Mouse (Mus musculus) thymus, adult 2 months (tissue): ENCODE data around the gene Stx19. TPM values are rescaled to one million over a fixed set of nuclear protein-coding genes. Genes with fewer than 3 reads are reported as not detected.
A peak's percentile ranks its signal among the peaks of the same experiment; 100 is the strongest.

Source experiments
- DNase-seq: peaks from one replicate; pipeline ENCODE4 v3.0.0; 2021
- H3K27ac ChIP-seq: fragments of 200-500 bp; 2 replicates; pipeline ENCODE4 v1.5.1; 2012; ENCODE audit warnings: low read length, control low read depth; ENCODE audit not compliant: control insufficient read depth, insufficient read depth
- H3K27me3 ChIP-seq: fragments of 200-500 bp; 2 replicates; pipeline ENCODE4 v1.6.1; 2012; ENCODE audit warnings: mild to moderate bottlenecking, low read length, moderate library complexity, mixed read lengths; ENCODE audit not compliant: control insufficient read depth, insufficient read depth
- H3K36me3 ChIP-seq: fragments of 200-500 bp; 2 replicates; pipeline ENCODE4 v1.6.1; 2012; ENCODE audit warnings: mild to moderate bottlenecking, low read length, moderate library complexity; ENCODE audit not compliant: control insufficient read depth, insufficient read depth
- H3K4me1 ChIP-seq: fragments of 200-500 bp; replicated peaks from 2 replicates; pipeline ENCODE4 v1.6.1; 2012; ENCODE audit warnings: low read length; ENCODE audit not compliant: control insufficient read depth, insufficient read depth
- H3K4me3 ChIP-seq: fragments of 200-500 bp; 2 replicates; pipeline ENCODE4 v1.5.1; 2012; ENCODE audit warnings: mild to moderate bottlenecking, low read length, control low read depth, moderate library complexity; ENCODE audit not compliant: control insufficient read depth, insufficient read depth
- CTCF ChIP-seq: fragments of 200-500 bp; IDR thresholded peaks from 2 replicates; pipeline ENCODE4 v1.5.1; 2012; ENCODE audit warnings: mild to moderate bottlenecking, control low read depth, low read length, moderate library complexity, borderline replicate concordance; ENCODE audit not compliant: control insufficient read depth, poor library complexity, insufficient read depth; ENCODE audit errors: extremely low read depth
- POLR2A ChIP-seq: fragments of 200-500 bp; IDR thresholded peaks from 2 replicates; pipeline ENCODE4 v1.6.1; 2012; ENCODE audit warnings: mild to moderate bottlenecking, low read length, control low read depth, moderate library complexity; ENCODE audit not compliant: control insufficient read depth, poor library complexity, insufficient read depth; ENCODE audit errors: extremely low read depth
- WGBS: fragments of 180-500 bp; shearing (Covaris S2); methylation state at CpG from one replicate; pipeline ENCODE4 v1.1.7; 2018; 5-methylcytosine and 5-hydroxymethylcytosine counted together
- polyA plus RNA-seq: library from polyadenylated mRNA; depleted of rRNA; stranded (reverse); fragments of >200 nt; gene quantifications from 2 replicates; pipeline ENCODE4 v1.2.3, GENCODE M21; 2012

Gene Stx19
- polyA plus RNA-seq, 1 experiment: not detected

DNA sequence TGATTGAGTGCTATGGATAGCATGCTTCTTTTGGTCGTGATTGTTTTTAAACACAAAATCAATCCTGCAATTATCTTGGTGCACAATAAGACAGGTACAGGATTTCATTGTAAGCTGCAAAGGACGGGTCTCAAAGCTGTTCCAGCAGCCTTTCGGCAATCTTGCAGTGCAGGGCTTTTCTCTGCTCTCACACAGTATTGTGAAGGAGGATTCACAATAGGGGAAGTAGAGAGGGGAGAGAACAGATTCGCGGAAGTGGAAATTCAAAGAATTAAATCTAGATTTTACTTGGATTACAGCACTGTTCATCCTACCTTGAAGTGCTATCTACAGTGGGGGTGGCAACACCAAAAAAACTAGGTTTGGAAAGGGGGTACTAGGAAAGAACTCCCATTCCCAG, 686 bp upstream of the Stx19 start:
- Histone ChIP-seq H3K4me3 (no peak overlapping the region), H3K4me1 (no peaks in the 10 kb centered on the region; the same call in 1 of the 2 replicates), H3K36me3 (no peaks in the 10 kb centered on the region), H3K27me3 (no peaks in the 10 kb centered on the region), H3K27ac (no peak overlapping the region)
- DNase-seq: no peak
- TF ChIP-seq POLR2A: no peak
- TF ChIP-seq CTCF: no peak
- WGBS: 95% methylated on average over 5 of the region's 5 CpGs

DNA sequence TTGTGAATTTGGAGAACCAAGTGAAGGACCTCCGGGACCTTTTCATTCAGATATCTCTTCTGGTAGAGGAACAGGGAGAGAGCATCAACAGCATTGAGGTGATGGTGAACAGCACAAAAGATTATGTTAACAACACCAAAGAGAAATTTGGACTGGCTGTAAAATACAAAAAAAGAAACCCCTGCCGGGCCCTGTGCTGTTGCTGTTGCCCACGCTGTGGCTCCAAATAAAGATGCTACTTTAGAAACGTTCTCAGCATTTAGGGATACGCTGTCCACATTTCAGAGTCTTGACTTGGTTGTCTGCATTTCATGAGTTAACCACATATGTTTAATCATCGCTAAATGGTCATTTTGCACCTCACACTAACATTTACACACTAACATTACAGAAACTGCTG, 8.0 kb downstream of the Stx19 start:
- DNase-seq: no peak
- Histone ChIP-seq H3K4me3 (no peak overlapping the region), H3K36me3 (no peaks in the 10 kb centered on the region), H3K27ac (no peak overlapping the region), H3K27me3 (no peaks in the 10 kb centered on the region), H3K4me1 (no peaks in the 10 kb centered on the region)
- 97% methylated on average over 6 of the region's 6 CpGs for WGBS
- TF ChIP-seq CTCF (no peak), POLR2A (no peak)

DNA sequence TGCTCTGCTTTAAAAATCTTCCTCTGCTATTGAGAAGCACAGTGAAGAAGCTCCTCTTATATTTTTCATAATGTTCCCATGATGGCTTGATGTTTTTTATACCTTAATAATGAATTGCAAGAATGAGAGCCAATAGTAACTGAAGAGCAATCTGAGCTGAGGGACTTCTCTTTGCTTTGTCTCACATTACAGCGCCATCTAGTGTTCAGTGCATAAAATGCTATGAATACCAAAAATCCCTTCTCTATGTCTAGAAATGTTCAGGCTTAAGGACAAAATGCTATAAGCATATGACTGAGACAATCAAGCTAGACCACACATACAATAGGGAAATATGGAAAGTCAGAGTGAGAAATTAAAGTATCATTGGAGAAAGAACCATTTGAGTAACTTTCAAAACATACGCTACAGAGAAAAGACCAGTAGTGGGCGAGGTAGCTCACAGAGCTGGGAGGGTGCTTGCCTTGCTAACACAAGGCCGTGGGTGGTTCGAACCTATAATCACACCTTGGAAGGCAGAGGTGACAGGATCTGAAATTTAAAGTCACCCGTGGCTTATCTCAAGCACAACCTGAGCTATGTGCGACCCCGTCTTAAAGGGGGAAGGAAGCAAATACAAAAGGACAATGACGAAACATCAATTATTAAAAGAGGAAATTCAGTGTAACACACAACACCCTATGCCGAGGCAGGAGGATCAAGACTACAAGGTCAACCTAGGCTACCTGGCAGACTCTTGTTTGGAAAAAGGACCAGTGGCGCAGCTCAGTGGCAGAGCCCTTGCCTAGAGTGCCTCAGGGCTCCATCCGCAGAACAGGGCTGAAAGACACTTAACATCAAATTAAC, 11.9 kb downstream of the Stx19 start:
- DNase-seq: no peak
- TF ChIP-seq CTCF (no peak), POLR2A (no peak)
- Histone ChIP-seq H3K27me3 (no peaks in the 10 kb centered on the region), H3K4me1 (no peaks in the 10 kb centered on the region), H3K27ac (no peak overlapping the region), H3K36me3 (no peaks in the 10 kb centered on the region), H3K4me3 (no peak overlapping the region)
- WGBS: 70% methylated on average over 12 of the region's 12 CpGs

DNA sequence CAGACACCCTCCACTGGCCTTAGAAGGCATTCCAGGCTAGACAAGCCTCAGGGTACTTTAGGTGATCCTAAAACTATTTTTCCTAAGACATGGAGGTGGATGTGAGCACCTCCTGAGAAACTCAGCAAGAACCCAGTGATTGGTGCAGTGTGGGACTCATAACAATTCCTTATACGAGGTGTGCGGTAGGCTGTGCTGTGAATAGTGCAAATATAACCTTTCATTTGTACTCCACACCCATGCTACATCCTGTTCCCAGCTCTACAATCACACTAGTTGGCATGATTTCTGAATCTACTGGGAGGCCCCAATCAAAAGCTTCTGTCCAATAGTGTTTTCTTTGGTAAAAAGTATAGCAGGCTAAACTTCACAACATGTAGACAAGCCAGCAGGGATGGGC, 17.6 kb downstream of the Stx19 start:
- WGBS: 89% methylated on average over 2 of the region's 2 CpGs
- Histone ChIP-seq H3K4me1 (no peaks in the 10 kb centered on the region), H3K27ac (no peak overlapping the region), H3K36me3 (no peaks in the 10 kb centered on the region), H3K27me3 (no peaks in the 10 kb centered on the region), H3K4me3 (no peak overlapping the region)
- TF ChIP-seq POLR2A (no peak), CTCF (no peak)
- DNase-seq: no peak

DNA sequence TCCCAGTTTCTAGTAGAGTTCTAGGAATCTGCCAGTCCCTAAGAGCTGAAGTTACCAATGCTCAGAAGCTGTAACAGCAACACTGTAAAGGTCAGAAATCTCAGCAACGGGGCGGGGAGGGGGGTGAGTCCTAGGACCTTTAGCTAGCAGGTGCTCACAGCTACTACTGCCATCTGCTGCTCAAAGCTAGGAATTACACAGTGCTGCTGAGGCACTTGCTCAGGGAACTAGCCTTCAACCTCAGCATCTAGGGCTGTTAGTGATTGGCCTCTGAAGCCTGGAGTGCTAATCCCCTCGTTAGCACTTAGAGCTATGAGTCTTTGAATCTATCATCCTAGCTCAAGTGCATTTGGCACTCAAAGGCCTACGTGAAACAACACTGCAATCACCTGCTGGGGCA, 18.0 kb downstream of the Stx19 start:
- no peak overlapping the region for H3K27ac ChIP-seq
- whole genome bisulfite sequencing: 27% methylated on average over 4 of the region's 4 CpGs
- TF ChIP-seq POLR2A (no peak), CTCF (peak; percentile 13; the same call in 1 of the 2 replicates)
- H3K27me3 ChIP-seq: no peaks in the 10 kb centered on the region
- peak; percentile 48 for DNase-seq
- H3K4me1 ChIP-seq: no peaks in the 10 kb centered on the region
- H3K36me3 ChIP-seq: no peaks in the 10 kb centered on the region
- no peak overlapping the region for H3K4me3 ChIP-seq

DNA sequence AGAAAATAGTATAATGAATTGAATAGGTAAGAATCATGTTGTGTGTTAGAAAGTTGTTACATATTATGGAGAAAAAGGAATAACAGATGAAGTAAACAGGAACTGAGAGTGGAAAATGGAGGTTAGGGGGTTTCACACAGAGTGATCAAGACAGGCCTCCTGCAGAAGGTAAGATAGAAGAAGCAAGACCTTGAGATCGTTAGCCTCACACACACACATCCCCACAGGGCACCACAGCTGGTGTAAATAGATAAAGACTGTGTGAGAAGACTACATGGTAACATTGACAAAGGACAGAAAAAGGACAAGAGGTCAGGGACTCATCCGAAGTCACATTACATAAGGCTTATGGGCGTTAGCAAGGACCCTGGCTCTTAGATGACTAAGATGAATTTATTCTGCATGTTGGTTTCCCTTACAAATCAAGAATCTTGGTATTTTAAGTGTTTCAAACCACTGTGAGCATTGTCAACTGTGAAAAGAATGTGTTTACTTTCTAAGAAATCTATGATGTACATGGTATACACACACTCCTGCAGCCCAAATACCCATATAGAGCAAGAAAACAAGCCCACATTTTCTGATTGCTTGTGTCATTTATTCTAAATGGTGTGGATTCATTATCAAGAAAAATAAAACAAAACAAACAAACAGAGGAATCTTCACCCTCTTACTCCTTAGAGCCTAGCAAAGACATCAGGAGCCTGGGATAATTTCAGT, 19.7 kb downstream of the Stx19 start:
- TF ChIP-seq POLR2A (no peak), CTCF (no peak)
- Histone ChIP-seq H3K4me1 (no peaks in the 10 kb centered on the region), H3K4me3 (no peak overlapping the region), H3K27ac (no peak overlapping the region), H3K27me3 (no peaks in the 10 kb centered on the region), H3K36me3 (no peaks in the 10 kb centered on the region)
- no peak for DNase-seq
- WGBS: 78% methylated on average over 3 of the region's 3 CpGs
